ENCODE assay signal across 8 mouse cellular contexts in the genomic region with DNA sequence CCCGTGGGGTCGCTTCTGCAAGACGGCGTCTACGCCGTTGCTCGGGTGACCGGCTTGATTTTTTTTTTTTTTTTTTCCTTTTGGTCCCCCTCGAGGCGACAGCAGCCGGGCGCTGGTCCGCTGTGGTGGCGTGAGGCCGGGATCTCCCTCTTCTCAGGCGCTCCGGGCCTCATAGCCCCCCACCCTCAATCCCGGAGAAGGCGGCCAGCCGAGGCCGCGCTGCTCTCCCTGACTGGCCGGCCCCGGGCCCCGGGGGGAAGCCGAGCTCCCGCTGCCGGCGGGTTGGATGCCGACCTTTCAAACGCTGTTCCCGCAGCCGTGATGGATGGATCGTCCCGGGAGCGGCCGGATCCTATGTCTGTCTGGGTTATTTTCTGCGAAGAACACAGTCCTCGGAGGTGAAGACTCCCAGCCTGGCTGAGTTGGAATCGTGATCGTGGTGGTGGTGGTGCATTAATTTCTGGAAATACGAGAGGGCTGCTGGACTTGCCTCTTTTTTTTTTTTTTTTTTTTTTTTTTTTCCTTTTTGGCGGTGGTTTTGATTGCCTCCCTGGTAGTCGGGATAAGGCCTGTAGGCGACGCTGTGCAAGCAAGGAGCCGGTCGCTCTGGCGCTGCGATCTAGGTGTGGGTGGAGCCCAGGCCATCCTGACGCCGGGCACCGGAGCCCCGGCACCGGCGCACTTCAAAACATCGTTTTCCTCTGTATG. TPM values are rescaled to one million over a fixed set of nuclear protein-coding genes. Genes with fewer than 3 reads are reported as not detected.
DNase-seq lines count a peak whose midpoint lies in the region; ATAC-seq and TF ChIP-seq lines count a peak whose summit lies in the region.

No protein-coding gene starts in this region.

- peaks cover 33% of the 10 kb centered on the region for H3K4me1 ChIP-seq in forebrain, embryonic 16.5 days (replicated peaks; ENCODE audit: control insufficient read depth, insufficient read depth, low read length)
- H3K4me1 ChIP-seq in lung, embryonic 16.5 days (replicated peaks; ENCODE audit: control insufficient read depth, insufficient read depth, low read length) = peaks cover 9% of the 10 kb centered on the region
- peaks cover 6% of the 10 kb centered on the region for H3K4me1 ChIP-seq in thymus, adult 2 months (replicated peaks; ENCODE audit: control insufficient read depth, insufficient read depth, low read length)

- H3K36me3 ChIP-seq in forebrain, embryonic 16.5 days (ENCODE audit: control insufficient read depth, insufficient read depth) = no peaks in the 10 kb centered on the region
- no peaks in the 10 kb centered on the region for H3K36me3 ChIP-seq in lung, embryonic 16.5 days (ENCODE audit: control insufficient read depth, insufficient read depth, low read length)
- H3K36me3 ChIP-seq in thymus, adult 2 months (ENCODE audit: control insufficient read depth, insufficient read depth, low read length) = no peaks in the 10 kb centered on the region

- H3K27me3 ChIP-seq in forebrain, embryonic 16.5 days (replicated peaks; ENCODE audit: control insufficient read depth, insufficient read depth, low read length) = no peaks in the 10 kb centered on the region
- H3K27me3 ChIP-seq in lung, embryonic 16.5 days (ENCODE audit: control insufficient read depth, insufficient read depth, low read depth, low read length) = no peaks in the 10 kb centered on the region
- no peaks in the 10 kb centered on the region for H3K27me3 ChIP-seq in thymus, adult 2 months (ENCODE audit: control insufficient read depth, insufficient read depth, low read length)

- peak; percentile 73; the same call in 1 of the 2 replicates for TF ChIP-seq CTCF in thymus, adult 2 months (IDR thresholded peaks at IDR 0.05; ENCODE audit: borderline replicate concordance, control insufficient read depth, extremely low read depth, insufficient read depth, low read length, poor library complexity)

- intact Hi-C loops in heart, postnatal 36 days (cut with DNase I) = loop anchor here (2.0 to 10.0 kb wide), 3 partner anchors 62 to 340 kb away; a partner anchor contains a TSS

- under 1% methylated on average over 50 of the region's 57 CpGs for WGBS in forebrain, embryonic 16.5 days
- WGBS in lung, embryonic 16.5 days = under 1% methylated on average over 56 of the region's 57 CpGs
- WGBS in thymus, adult 2 months = under 1% methylated on average over 57 of the region's 57 CpGs

- peak overlapping the region; percentile 96 for H3K27ac ChIP-seq in forebrain, embryonic 16.5 days (ENCODE audit: low read length)
- H3K27ac ChIP-seq in lung, embryonic 16.5 days (ENCODE audit: low read length) = peak overlapping the region; percentile 100
- H3K27ac ChIP-seq in thymus, adult 2 months (ENCODE audit: control insufficient read depth, insufficient read depth, low read length) = peak overlapping the region; percentile 85

- ATAC-seq in forebrain, embryonic 16.5 days = peak; percentile 61
- peak; percentile 62 for ATAC-seq in lung, embryonic 16.5 days (ENCODE audit: low read depth)

- DNase-seq in MEL-GATA-1-ER (ENCODE audit: extremely low read depth, low read depth) = peak; percentile 88
- peak; percentile 84 to 86 for DNase-seq in cerebellum, adult 18-20 months
- peak; percentile 74 to 75 for DNase-seq in heart, postnatal 36 days
- DNase-seq in layer of hippocampus, adult 8-10 months (ENCODE audit: low spot score in 2 of 2) = peak; percentile 57 to 65
- peak; percentile 71 for DNase-seq in ovary, adult 18-20 months (ENCODE audit: low spot score)
- peak; percentile 79 for DNase-seq in thymus, adult 2 months

- no peak for TF ChIP-seq POLR2A in thymus, adult 2 months (IDR thresholded peaks at IDR 0.05; ENCODE audit: control insufficient read depth, extremely low read depth, insufficient read depth, low read length, poor library complexity)

- H3K9me3 ChIP-seq in forebrain, embryonic 16.5 days (ENCODE audit: control insufficient read depth, low read length) = no peaks in the 10 kb centered on the region
- H3K9me3 ChIP-seq in lung, embryonic 16.5 days (ENCODE audit: control insufficient read depth, low read length) = no peaks in the 10 kb centered on the region

- peak overlapping the region; percentile 98 for H3K4me3 ChIP-seq in forebrain, embryonic 16.5 days (replicated peaks; ENCODE audit: low read length)
- peak overlapping the region; percentile 96 for H3K4me3 ChIP-seq in lung, embryonic 16.5 days (ENCODE audit: low read length)
- H3K4me3 ChIP-seq in thymus, adult 2 months (ENCODE audit: control insufficient read depth, insufficient read depth, low read length) = peak overlapping the region; percentile 97

- H3K9ac ChIP-seq in forebrain, embryonic 16.5 days (replicated peaks; ENCODE audit: low read depth, low read length) = peak overlapping the region; percentile 99
- H3K9ac ChIP-seq in lung, embryonic 16.5 days (ENCODE audit: low read length) = peak overlapping the region; percentile 99

- H3K4me2 ChIP-seq in forebrain, embryonic 16.5 days (ENCODE audit: low read length) = peak overlapping the region; percentile 98
- H3K4me2 ChIP-seq in lung, embryonic 16.5 days (ENCODE audit: low read depth, low read length) = peak overlapping the region; percentile 90

RNA-seq across cellular contexts. Expression of a gene that starts 0.8 kb away (rescaled TPM):
- 18.1 and 21.1 TPM in 2 replicates for polyA plus RNA-seq in forebrain, embryonic 16.5 days (2015; fragmentation: Nextera tagmentation; extraction: Ambion mirVana)
- 10 to 100 TPM; 29.8 to 30.9 TPM for total RNA-seq in heart, postnatal 36 days (2021)
- total RNA-seq in layer of hippocampus, adult 8-10 months (2022) = 10 to 100 TPM; 29.5 to 37.3 (median 33.6) TPM
- polyA plus RNA-seq in lung, embryonic 16.5 days (2015; fragmentation: Nextera tagmentation; extraction: Ambion mirVana) = 16.2 and 17.8 TPM in 2 replicates
- polyA plus RNA-seq in thymus, adult 2 months (2012; rRNA removed) = 19.5 and 21.3 TPM in 2 replicates

Comparison
In these comparisons a context has a peak if more than half of its experiments do, and no peak if none do; other contexts are left out.
1. Peak in every context shown above with its lines: DNase-seq, ATAC-seq, H3K4me3 ChIP-seq and H3K27ac ChIP-seq.